29 mouse cellular contexts compared by ENCODE assay signal in genomic region chr9:86219669-86220068, GRCm38 (mm10).
DNase-seq lines count a peak whose midpoint lies in the region; ATAC-seq lines count a peak whose summit lies in the region.
"Had no signal": no experiment of that assay in that cellular context is flagged by ENCODE, and none has a peak within 500 bp of the region (broad histone marks: within the 10 kb centered on the region; RNA-seq: fewer than 3 reads in every experiment).

No protein-coding gene starts in this region.

- no peaks in the 10 kb centered on the region for H3K27me3 ChIP-seq in kidney, embryonic 14.5 days (ENCODE audit: control insufficient read depth, insufficient read depth, low read length)
- H3K27me3 ChIP-seq: embryonic facial prominence, embryonic 15.5 days; heart, embryonic 15.5 days; intestine, embryonic 15.5 days had no signal

- no peak overlapping the region for H3K9ac ChIP-seq in kidney, embryonic 14.5 days (ENCODE audit: low read depth, low read length)
- H3K9ac ChIP-seq: embryonic facial prominence, embryonic 15.5 days; forebrain, embryonic 12.5 days; forebrain, postnatal 0 days; heart, embryonic 15.5 days; intestine, embryonic 15.5 days; liver, embryonic 14.5 days had no signal

- no peaks in the 10 kb centered on the region for H3K36me3 ChIP-seq in kidney, embryonic 14.5 days (ENCODE audit: control insufficient read depth, insufficient read depth, low read length)
- H3K36me3 ChIP-seq: embryonic facial prominence, embryonic 10.5 days; embryonic facial prominence, embryonic 15.5 days; forebrain, embryonic 12.5 days; G1E; heart, embryonic 10.5 days; heart, embryonic 15.5 days; intestine, embryonic 15.5 days had no signal

- WGBS in kidney, embryonic 14.5 days = 22% methylated on average over 4 of the region's 4 CpGs

- H3K4me1 ChIP-seq in kidney, embryonic 14.5 days (ENCODE audit: control insufficient read depth, insufficient read depth, low read length) = no peaks in the 10 kb centered on the region
- H3K4me1 ChIP-seq: embryonic facial prominence, embryonic 10.5 days; embryonic facial prominence, embryonic 15.5 days; forebrain, embryonic 12.5 days; heart, embryonic 10.5 days; heart, embryonic 15.5 days; intestine, embryonic 15.5 days had no signal

- no peak overlapping the region for H3K27ac ChIP-seq in kidney, embryonic 14.5 days (ENCODE audit: low read depth, low read length)
- H3K27ac ChIP-seq: embryonic facial prominence, embryonic 10.5 days; embryonic facial prominence, embryonic 15.5 days; forebrain, embryonic 12.5 days; heart, embryonic 10.5 days; heart, embryonic 15.5 days; hindbrain, postnatal 0 days; intestine, embryonic 15.5 days; liver, embryonic 14.5 days had no signal

- no peaks in the 10 kb centered on the region for H3K9me3 ChIP-seq in kidney, embryonic 14.5 days (ENCODE audit: control insufficient read depth, low read length)
- H3K9me3 ChIP-seq: embryonic facial prominence, embryonic 15.5 days; G1E; heart, embryonic 10.5 days; heart, embryonic 15.5 days; intestine, embryonic 15.5 days had no signal

- H3K4me2 ChIP-seq in kidney, embryonic 14.5 days (replicated peaks; ENCODE audit: low read depth, low read length) = no peak overlapping the region
- H3K4me2 ChIP-seq: embryonic facial prominence, embryonic 15.5 days; forebrain, embryonic 12.5 days; heart, embryonic 15.5 days; intestine, embryonic 15.5 days had no signal

- DNase-seq in kidney, postnatal 25 days = no peak
- DNase-seq in kidney, postnatal 14 days = peak; percentile 9
- DNase-seq in kidney, adult 9 months = no peak
- peak; percentile 55 for DNase-seq in right cerebral cortex, adult 18-20 months
- DNase-seq in right cerebral cortex, postnatal 25 days = no peak
- DNase-seq in telencephalon, adult 2 months (ENCODE audit: low read depth, low spot score) = peak; percentile 45
- DNase-seq: adrenal gland, adult 8-10 months; cerebellum, adult 8-10 months; cerebellum, postnatal 25 days; forebrain, postnatal 0 days; gastrocnemius, postnatal 14 days; heart, adult 11 months; liver; lung, adult 2 months; lung, postnatal 10 days; midbrain, embryonic 14.5 days; spleen, adult 18-20 months; thymus, adult 18-20 months; thymus, postnatal 4 days had no signal

- peak; percentile 93 for ATAC-seq in kidney, embryonic 14.5 days (ENCODE audit: low FRiP score, low TSS enrichment)
- ATAC-seq: forebrain, postnatal 0 days; hindbrain, postnatal 0 days; intestine, embryonic 15.5 days had no signal

- H3K4me3 ChIP-seq in kidney, embryonic 14.5 days (ENCODE audit: low read length) = no peak overlapping the region
- H3K4me3 ChIP-seq: embryonic facial prominence, embryonic 10.5 days; embryonic facial prominence, embryonic 15.5 days; forebrain, embryonic 12.5 days; heart, embryonic 10.5 days; heart, embryonic 15.5 days; intestine, embryonic 15.5 days had no signal

Comparison
In these comparisons a context has a peak if more than half of its experiments do, and no peak if none do; other contexts are left out.
1. DNase-seq: peak in kidney, postnatal 14 days (single experiment), right cerebral cortex, adult 18-20 months (single experiment) and telencephalon, adult 2 months (single experiment); none in kidney, postnatal 25 days (0 of 2), kidney, adult 9 months (single experiment) and right cerebral cortex, postnatal 25 days (single experiment).